Mouse (Mus musculus) embryo, embryonic 11.5 days (tissue): ENCODE data around the gene Usp7.

ENCODE experiments used
- DNase-seq: peaks from one replicate; pipeline ENCODE4 v3.0.0-alpha.2; 2012; ENCODE audit warnings: low read depth, low spot score

Usp7 gene

DNA sequence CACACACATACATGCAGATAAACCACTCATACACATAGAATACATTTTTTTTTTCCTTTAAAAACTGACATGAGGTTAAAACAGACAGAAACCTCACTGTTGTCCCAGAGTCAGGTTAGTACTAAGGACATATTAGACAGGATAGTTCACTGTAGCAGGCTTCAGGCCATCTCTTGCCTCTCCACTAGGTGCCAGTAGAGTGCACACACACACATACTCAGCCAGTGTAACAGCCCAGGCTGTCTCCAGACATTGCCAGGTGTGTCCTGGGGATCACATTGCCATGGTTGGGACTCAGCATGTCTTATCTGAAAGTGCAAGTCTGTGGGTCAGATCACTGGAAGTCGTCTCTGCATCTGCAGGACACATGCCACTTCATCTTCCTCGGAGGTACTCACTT lies 148.3 kb downstream of the Usp7 start:
- no peak for DNase-seq
